Mouse (Mus musculus) liver, embryonic 15.5 days (tissue): ENCODE measurements at regions not wholly inside any gene's neighbourhood (a gene's known extent, or its start where the extent isn't known, plus 50 kb on each side); places are given as distances from the start of the nearest gene placed in this dataset.

Experiments used
- ATAC-seq: fragments of 200-750 bp; cut with Nextera tagmentation; 2 replicates; pipeline ENCODE4 v1.8.0; 2017; ENCODE audit warnings: moderate number of reproducible peaks, mild to moderate bottlenecking, moderate library complexity; ENCODE audit not compliant: insufficient read depth
- H3K27ac ChIP-seq: fragments of 300-500 bp; sonication (generic); replicated peaks from 2 replicates; pipeline ENCODE4 v1.5.1; 2015; ENCODE audit warnings: mild to moderate bottlenecking, inconsistent platforms
- H3K27me3 ChIP-seq: fragments of 300-500 bp; sonication (generic); 2 replicates; pipeline ENCODE4 v1.6.1; 2015; ENCODE audit warnings: mild to moderate bottlenecking, inconsistent platforms
- H3K36me3 ChIP-seq: fragments of 300-500 bp; sonication (generic); replicated peaks from 2 replicates; pipeline ENCODE4 v1.6.1; 2015; ENCODE audit warnings: moderate library complexity, mild to moderate bottlenecking, inconsistent platforms
- H3K4me1 ChIP-seq: fragments of 300-500 bp; sonication (generic); replicated peaks from 2 replicates; pipeline ENCODE4 v1.6.1; 2015; ENCODE audit warnings: inconsistent platforms
- H3K4me2 ChIP-seq: fragments of 300-500 bp; sonication (generic); 2 replicates; pipeline ENCODE4 v1.6.1; 2015; ENCODE audit warnings: moderate library complexity, mild to moderate bottlenecking, inconsistent platforms
- H3K4me3 ChIP-seq: fragments of 300-500 bp; sonication (generic); replicated peaks from 2 replicates; pipeline ENCODE4 v1.5.1; 2015; ENCODE audit warnings: mild to moderate bottlenecking, inconsistent platforms
- H3K9ac ChIP-seq: fragments of 300-500 bp; sonication (generic); 2 replicates; pipeline ENCODE4 v1.6.1; 2015; ENCODE audit warnings: moderate library complexity, mild to moderate bottlenecking, inconsistent platforms
- H3K9me3 ChIP-seq: fragments of 300-500 bp; sonication (generic); replicated peaks from 2 replicates; pipeline ENCODE4 v1.6.1; 2016; ENCODE audit warnings: inconsistent platforms
- WGBS: fragments of 180-500 bp; shearing (Covaris S2); methylation state at CpG from one replicate; pipeline ENCODE4 v1.1.7; 2015; ENCODE audit warnings: mixed read lengths; ENCODE audit not compliant: insufficient replicate concordance; 5-methylcytosine and 5-hydroxymethylcytosine counted together

DNA sequence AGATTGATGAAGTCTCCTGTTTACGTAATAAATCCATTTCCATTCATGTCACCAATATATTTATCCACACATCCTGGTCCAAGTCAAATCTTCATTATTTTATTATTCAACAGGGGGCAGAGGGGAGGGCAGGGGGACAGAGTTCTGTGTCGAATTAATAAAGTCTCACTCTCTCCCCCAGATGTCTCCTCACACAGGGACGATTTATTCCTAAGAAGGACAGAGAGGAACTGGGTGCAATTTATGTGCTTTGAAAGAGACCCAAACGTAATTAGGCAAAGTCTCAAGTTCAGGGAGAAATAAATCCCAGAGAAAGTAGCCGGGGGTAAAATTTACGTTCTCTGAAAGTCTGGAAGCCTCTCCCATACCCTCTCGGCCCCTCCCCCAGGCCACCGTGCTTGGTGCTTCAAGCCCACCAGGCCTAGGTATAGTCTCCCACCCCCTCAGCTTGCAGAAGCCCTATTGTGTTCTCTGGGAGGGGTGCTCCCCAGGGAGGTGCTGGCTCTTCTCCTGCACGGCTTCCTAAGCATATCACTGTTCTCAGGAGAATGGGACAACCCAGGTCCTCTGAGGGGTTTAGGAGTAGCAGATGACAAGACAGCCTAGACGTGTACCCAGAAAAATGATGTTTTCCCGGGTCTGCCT, 176.6 kb downstream of the Cyp26b1 start:
- H3K9me3 ChIP-seq, result no peaks in the 10 kb centered on the region
- no peak overlapping the region for H3K27ac ChIP-seq
- ATAC-seq, result no peak
- H3K4me3 ChIP-seq, result no peak overlapping the region
- no peak overlapping the region for H3K9ac ChIP-seq
- no peaks in the 10 kb centered on the region for H3K36me3 ChIP-seq
- H3K27me3 ChIP-seq, result no peaks in the 10 kb centered on the region
- WGBS, result 53% methylated on average over 11 of the region's 11 CpGs
- H3K4me1 ChIP-seq, result no peaks in the 10 kb centered on the region
- H3K4me2 ChIP-seq, result no peak overlapping the region

DNA sequence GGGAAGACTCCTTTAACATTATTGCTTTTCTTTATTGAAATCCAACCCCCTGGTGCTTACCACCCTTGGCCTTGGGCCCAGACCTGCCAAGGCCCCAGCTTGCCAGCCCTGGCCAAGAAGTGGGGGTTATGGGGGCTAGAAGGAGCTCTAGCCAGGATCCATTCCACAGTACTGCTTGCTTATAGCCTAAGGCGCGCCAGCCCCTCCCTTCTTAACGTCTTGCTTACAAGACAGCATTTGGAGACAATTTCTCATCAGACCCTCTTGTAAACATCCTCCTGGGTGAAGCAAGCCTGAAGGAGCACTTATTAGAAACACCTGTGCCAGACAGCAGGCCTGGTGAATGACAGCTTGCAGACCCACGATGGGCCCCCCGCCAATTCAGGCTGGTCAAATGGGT, 179.3 kb downstream of the Cyp26b1 start:
- no peak for ATAC-seq
- Histone ChIP-seq H3K4me1 (no peaks in the 10 kb centered on the region), H3K9me3 (no peaks in the 10 kb centered on the region), H3K4me2 (no peak overlapping the region), H3K9ac (no peak overlapping the region), H3K27ac (no peak overlapping the region), H3K4me3 (no peak overlapping the region), H3K36me3 (no peaks in the 10 kb centered on the region), H3K27me3 (no peaks in the 10 kb centered on the region)
- 60% methylated on average over 5 of the region's 5 CpGs for WGBS

DNA sequence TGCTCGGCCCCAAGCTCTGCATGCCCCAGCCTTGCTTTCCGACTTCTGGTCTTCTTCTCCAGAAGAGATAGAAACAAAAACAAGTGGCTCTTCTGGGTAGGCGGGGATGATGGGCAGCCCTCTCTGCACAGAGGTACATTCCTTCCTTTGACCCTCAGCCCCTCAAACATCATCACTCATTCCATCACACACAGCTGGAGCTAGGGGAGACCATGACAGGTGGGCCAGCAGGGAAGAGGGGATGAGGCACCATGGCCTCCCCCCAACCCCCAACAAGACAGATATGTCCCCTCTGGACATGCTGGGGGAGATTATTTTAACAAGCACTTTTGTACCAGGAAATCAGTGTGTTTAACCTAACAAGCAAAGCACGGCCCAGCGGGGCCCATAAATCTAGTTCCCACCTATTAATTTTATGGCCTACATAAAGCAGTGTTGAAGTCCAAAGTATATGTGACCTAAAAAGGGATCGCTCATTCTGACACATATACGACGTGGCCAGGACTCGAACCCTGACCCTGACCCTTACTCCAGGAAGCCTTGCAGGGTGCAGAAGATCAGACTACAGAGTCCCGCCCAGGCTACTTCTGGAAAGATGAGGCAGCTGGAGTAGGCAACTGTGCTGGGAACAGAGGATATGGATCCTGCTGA, 183.7 kb downstream of the Cyp26b1 start:
- Histone ChIP-seq H3K36me3 (no peaks in the 10 kb centered on the region), H3K27ac (no peak overlapping the region), H3K4me3 (no peak overlapping the region), H3K4me1 (no peaks in the 10 kb centered on the region), H3K4me2 (no peak overlapping the region), H3K9me3 (no peaks in the 10 kb centered on the region), H3K27me3 (peaks cover 13% of the 10 kb centered on the region; the same call in 1 of the 2 replicates), H3K9ac (no peak overlapping the region)
- no peak for ATAC-seq
- 71% methylated on average over 10 of the region's 10 CpGs for WGBS

DNA sequence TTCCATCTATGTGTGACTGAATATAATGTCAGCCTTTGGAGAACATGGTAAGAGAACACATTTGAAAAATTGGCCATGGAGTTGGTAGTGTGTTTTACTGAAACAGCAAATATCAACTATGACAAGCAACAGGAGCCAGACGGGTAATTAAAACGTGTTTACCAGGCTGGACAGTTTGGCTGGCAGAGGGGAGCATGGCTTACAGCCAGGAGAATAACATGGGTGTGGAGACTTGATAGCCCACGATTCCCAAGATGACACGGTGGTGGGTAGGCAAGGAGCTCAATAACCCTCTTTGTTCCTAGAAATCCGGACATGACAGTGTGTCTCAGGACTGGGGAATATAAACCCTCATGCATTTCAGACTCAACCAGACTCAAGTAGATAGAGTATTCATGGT, 185.2 kb downstream of the Cyp26b1 start:
- H3K27ac ChIP-seq, result no peak overlapping the region
- 61% methylated on average over 5 of the region's 5 CpGs for WGBS
- H3K4me1 ChIP-seq, result no peaks in the 10 kb centered on the region
- H3K4me3 ChIP-seq, result no peak overlapping the region
- H3K4me2 ChIP-seq, result no peak overlapping the region
- no peak overlapping the region for H3K9ac ChIP-seq
- no peak for ATAC-seq
- no peaks in the 10 kb centered on the region for H3K36me3 ChIP-seq
- peaks cover 13% of the 10 kb centered on the region; the same call in 1 of the 2 replicates for H3K27me3 ChIP-seq
- no peaks in the 10 kb centered on the region for H3K9me3 ChIP-seq

DNA sequence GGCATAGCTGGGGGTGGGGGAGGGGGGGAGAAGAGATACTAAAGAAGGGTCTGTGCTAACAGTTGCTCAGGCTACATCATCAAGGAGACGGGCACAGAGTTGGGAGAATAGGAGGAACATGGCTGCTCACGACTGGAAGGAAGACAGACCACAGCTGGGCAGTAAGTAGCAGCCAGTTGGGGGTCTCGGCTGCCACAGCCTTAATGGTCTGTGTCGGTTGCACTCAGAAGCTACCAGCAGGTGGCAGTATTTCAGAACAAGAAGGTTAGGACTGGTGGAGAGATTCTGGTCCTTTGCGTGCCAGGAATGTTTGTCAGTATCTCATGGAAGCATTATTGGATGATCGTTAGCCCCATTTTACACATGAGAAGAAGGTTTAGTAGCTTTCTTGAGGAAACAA, 185.9 kb downstream of the Cyp26b1 start:
- ATAC-seq, result no peak
- H3K9me3 ChIP-seq, result no peaks in the 10 kb centered on the region
- H3K4me3 ChIP-seq, result no peak overlapping the region
- no peaks in the 10 kb centered on the region for H3K4me1 ChIP-seq
- H3K27me3 ChIP-seq, result peaks cover 13% of the 10 kb centered on the region; the same call in 1 of the 2 replicates
- no peaks in the 10 kb centered on the region for H3K36me3 ChIP-seq
- H3K4me2 ChIP-seq, result no peak overlapping the region
- H3K27ac ChIP-seq, result no peak overlapping the region
- 8% methylated on average over 6 of the region's 6 CpGs for WGBS
- H3K9ac ChIP-seq, result no peak overlapping the region

DNA sequence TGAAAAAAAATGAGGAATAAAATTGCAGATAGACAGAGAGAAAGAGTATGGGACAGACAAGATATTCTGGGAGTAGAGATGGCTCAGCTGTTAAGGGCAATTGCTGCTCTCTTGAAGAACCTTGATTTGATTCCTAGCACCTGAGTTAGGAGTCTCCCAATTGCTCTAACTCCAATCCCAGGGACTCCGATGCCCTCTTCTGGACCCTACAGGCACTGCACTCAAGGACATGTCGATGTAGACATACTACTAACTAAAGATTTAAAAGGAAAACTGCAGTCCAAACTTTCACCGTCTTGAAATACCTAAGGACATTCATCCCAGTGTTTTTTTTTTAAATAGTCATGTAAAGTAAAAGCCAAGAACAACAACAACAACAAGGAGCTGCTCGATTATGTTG, 189.0 kb downstream of the Cyp26b1 start:
- WGBS, result 49% methylated on average over 4 of the region's 4 CpGs
- no peak overlapping the region for H3K9ac ChIP-seq
- peaks cover 16% of the 10 kb centered on the region; the same call in 1 of the 2 replicates for H3K27me3 ChIP-seq
- no peaks in the 10 kb centered on the region for H3K36me3 ChIP-seq
- H3K4me3 ChIP-seq, result no peak overlapping the region
- no peak for ATAC-seq
- H3K27ac ChIP-seq, result no peak overlapping the region
- no peak overlapping the region for H3K4me2 ChIP-seq
- no peaks in the 10 kb centered on the region for H3K9me3 ChIP-seq
- no peaks in the 10 kb centered on the region for H3K4me1 ChIP-seq

DNA sequence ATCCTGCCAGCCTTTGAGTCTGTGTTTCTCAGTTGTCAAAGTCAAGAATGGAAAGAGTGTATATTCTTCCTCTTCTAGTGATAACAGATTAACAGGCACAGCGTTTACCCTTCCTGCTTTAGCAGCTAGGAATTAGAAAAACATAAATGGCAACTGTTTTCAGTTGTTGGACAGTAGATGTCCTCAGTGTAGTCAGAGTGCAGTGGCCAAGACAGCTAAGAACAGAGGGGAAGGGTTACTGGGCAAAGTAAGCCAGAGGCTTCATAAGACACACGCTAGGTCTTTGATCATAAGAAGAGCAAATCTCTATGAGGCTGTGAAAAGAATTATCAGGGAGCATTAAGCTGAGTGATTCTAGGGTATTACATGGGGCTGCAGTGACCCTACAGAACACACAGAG, 191.3 kb downstream of the Cyp26b1 start:
- H3K27me3 ChIP-seq, result peaks cover 16% of the 10 kb centered on the region; the same call in 1 of the 2 replicates
- no peak overlapping the region for H3K27ac ChIP-seq
- H3K4me2 ChIP-seq, result no peak overlapping the region
- 36% methylated on average over 2 of the region's 2 CpGs for WGBS
- H3K36me3 ChIP-seq, result no peaks in the 10 kb centered on the region
- H3K4me3 ChIP-seq, result no peak overlapping the region
- H3K9me3 ChIP-seq, result no peaks in the 10 kb centered on the region
- H3K4me1 ChIP-seq, result no peaks in the 10 kb centered on the region
- ATAC-seq, result no peak
- H3K9ac ChIP-seq, result no peak overlapping the region

DNA sequence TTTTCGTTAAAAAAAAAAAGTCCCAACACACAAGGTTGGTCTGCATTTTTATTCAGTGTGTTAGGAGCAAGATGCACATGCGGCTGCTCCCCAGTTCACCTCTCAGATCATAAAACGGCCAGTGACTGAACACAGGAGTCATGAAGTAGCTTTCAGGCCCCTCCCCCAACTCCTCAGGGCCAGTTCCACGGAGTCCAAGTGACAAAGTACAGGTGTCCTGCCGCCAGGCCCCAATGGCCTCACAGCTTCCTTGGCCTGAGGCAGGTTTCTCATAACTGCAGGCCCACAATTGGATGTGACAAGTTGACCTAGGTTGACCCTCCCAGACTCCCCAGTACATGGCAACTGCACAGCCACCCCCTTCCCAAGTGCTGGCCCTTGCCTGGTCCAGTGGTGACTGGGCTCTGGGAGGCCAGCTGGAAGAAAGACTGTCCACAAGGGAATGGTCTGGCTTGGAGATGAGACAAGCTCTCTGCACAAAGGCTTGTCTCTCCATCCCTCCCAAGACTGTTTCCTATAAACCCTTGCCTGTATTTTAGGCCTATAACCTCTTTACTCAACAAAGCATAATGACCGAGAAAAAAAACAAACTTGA, 199.1 kb downstream of the Cyp26b1 start:
- H3K4me2 ChIP-seq, result no peak overlapping the region
- 66% methylated on average over 6 of the region's 6 CpGs for WGBS
- peaks cover 26% of the 10 kb centered on the region for H3K4me1 ChIP-seq
- H3K4me3 ChIP-seq, result no peak overlapping the region
- H3K27me3 ChIP-seq, result no peaks in the 10 kb centered on the region
- H3K36me3 ChIP-seq, result no peaks in the 10 kb centered on the region
- no peak for ATAC-seq
- H3K9ac ChIP-seq, result no peak overlapping the region
- no peaks in the 10 kb centered on the region for H3K9me3 ChIP-seq
- H3K27ac ChIP-seq, result no peak overlapping the region

DNA sequence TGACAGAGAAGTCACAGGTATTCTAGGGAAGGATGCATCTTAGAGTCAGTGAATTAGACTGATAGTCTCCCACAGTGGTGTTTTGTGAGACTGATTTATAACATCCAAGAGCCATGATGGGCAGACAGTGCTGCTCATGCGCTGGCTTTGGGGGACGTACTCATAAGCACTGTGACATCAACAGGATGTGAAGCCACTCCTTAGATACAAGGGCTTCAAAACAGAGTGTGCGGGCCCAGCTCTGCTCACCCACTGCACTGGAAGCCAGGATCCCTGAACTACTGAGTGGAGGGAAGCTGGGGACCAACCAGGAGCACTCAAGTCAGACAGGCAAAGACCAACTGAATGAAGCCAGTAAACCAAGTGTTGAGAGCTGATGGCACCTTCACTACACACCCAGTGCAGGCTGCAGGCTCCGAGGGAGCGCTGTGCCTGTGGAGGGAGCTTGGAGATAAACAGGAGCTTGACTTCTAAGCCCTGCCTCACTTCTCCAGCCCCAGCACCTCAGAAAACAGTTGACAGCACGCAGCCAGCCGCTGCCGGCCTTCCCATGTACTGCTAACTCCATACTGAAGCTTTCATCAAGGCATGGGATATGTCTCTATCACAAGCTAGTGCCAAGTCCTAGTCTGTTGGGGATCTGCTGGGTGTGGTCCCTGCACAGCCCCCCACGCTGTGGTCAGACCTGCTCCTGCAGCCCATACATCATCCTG, 200.0 kb downstream of the Cyp26b1 start:
- peak overlapping the region; percentile 54; the same call in 1 of the 2 replicates for H3K27ac ChIP-seq

DNA sequence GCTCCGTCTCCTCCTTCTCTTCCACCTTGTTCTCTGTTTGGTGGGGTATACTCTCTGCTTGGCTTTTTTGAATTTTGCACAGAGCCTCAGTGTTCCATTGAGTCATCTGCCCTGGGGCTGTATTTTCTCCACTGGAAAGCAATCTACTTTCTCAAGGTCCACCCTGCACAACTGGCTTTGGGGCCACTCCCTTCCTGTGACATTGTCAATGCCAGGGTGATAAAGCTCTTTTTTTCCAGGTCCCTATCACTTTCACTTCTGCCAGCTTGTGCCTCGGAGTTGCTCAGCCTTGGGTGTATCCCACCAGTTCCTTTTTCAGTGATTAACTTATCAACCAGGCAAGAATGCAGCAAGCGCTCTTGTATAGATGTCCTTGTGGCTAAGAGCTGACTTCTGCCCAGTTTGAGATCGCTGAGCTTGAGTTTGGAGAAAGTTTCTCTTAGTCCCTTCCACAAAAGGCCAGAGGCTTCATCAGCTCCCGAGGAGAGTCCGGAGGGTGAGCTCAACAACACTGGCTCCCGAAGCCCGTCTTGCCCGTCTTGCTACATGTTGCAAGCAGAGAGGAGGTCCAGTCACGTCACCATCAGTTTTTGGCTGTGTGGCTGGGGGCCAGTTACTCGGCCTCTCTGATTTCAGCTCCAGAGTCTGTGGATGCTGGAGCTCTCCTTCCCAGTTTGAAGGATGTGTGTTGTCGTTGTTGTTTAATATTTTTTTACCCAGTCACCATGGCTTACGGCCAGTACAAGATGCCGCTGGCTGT, 200.8 kb downstream of the Cyp26b1 start:
- Histone ChIP-seq H3K4me1 (peaks cover 26% of the 10 kb centered on the region), H3K9me3 (no peaks in the 10 kb centered on the region), H3K27ac (peak overlapping the region; percentile 54; the same call in 1 of the 2 replicates), H3K9ac (no peak overlapping the region), H3K36me3 (no peaks in the 10 kb centered on the region), H3K27me3 (no peaks in the 10 kb centered on the region), H3K4me3 (no peak overlapping the region; the same call in 1 of the 2 replicates), H3K4me2 (peak overlapping the region; percentile 52)
- peak; percentile 83 for ATAC-seq
- WGBS, result 47% methylated on average over 14 of the region's 14 CpGs

More for the DNA sequence above, 200.0 kb downstream of the Cyp26b1 start:
- no peaks in the 10 kb centered on the region for H3K9me3 ChIP-seq
- ATAC-seq, result peak; percentile 56
- H3K4me2 ChIP-seq, result peak overlapping the region; percentile 52
- no peaks in the 10 kb centered on the region for H3K36me3 ChIP-seq
- 28% methylated on average over 9 of the region's 9 CpGs for WGBS
- no peaks in the 10 kb centered on the region for H3K27me3 ChIP-seq
- no peak overlapping the region for H3K4me3 ChIP-seq
- peaks cover 26% of the 10 kb centered on the region for H3K4me1 ChIP-seq
- no peak overlapping the region for H3K9ac ChIP-seq
